Mouse (Mus musculus) spleen, adult 18-20 months (tissue): ENCODE data around the gene Olfr1463.

ENCODE experiments used
- DNase-seq, 2 experiments: peaks; one replicate each; pipeline ENCODE4 v3.0.0; 2022; ENCODE audit warnings: mixed read lengths in 2 of 2

Olfr1463 gene

GRCm38 (mm10) chr19:13231028-13231427 lies at the start of gene Olfr1463:
Gene Olfr1463, plus strand, starts transcription at chr19:13231328.
- DNase-seq: no peak

GRCm38 (mm10) chr19:13185434-13185833 lies 45.7 kb upstream of the Olfr1463 start, which contains the start of gene Olfr1462:
Gene Olfr1462, plus strand, starts transcription at chr19:13185734.
- DNase-seq: no peak

- no peak for DNase-seq
Measured at GRCm38 (mm10) chr19:13221666-13222065, 9.5 kb upstream of the Olfr1463 start.
